Mouse (Mus musculus) spleen, adult 2 months (tissue): Measurements from ENCODE around the gene Gatad2a.

ENCODE experiments used
- CTCF ChIP-seq: fragments of 200-500 bp; IDR thresholded peaks from 2 replicates; pipeline ENCODE4 v1.5.1; 2011; ENCODE audit warnings: mild to moderate bottlenecking, inconsistent platforms; ENCODE audit not compliant: insufficient read depth, insufficient read length, insufficient replicate concordance; ENCODE audit errors: extremely low read depth
- POLR2A ChIP-seq: fragments of 200-500 bp; IDR thresholded peaks from 2 replicates; pipeline ENCODE4 v1.6.1; 2011; ENCODE audit warnings: low read depth, low read length, inconsistent platforms

DNA sequence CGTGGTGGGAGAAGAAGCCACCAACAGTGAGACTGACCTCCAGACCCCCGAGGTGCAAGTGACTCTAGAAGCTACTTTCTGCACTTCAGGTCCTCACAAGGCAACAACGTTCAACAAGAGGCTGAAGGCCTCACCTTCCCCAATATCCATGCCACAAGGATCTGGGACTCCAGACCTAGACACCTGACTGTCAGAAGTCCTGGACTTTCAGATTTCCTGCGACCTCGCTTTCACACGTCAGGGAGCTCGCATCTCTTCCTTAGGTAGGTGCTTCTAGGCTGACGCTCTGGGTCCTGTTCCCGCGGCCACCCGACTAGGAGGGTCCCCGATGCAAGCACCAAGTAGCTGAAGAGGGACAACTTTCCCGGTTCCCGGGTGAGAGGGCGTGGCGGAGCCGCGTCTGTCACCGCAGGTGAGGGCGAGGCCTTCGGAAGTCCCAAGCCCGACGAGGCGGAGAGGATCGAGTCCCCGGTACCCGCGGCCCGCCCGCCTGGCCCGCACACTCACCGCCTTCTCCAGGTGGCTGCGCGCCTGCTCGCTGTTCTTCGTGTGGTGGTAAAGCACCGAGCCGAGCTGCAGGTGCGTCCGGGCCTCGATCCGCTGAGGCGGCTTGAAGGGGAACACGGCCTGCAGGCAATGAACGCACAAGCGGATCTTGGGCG, 45.8 kb upstream of the Gatad2a start:
- TF ChIP-seq POLR2A (no peak), CTCF (no peak)
